Mouse (Mus musculus) liver, embryonic 14.5 days (tissue): ENCODE data around the gene Hopx. TPM values are rescaled to one million over a fixed set of nuclear protein-coding genes. Genes with fewer than 3 reads are reported as not detected.

Experiments
- ATAC-seq: fragments of 200-750 bp; cut with Nextera tagmentation; 2 replicates; pipeline ENCODE4 v1.8.0; 2017; ENCODE audit warnings: moderate number of reproducible peaks, mild to moderate bottlenecking, moderate library complexity; ENCODE audit not compliant: insufficient read depth
- DNase-seq, 3 experiments: peaks; one replicate each; pipeline ENCODE4 v3.0.0-alpha.2; 2012 to 2013; ENCODE audit warnings: low read depth in 3 of 3, low spot score in 3 of 3
- H3K27ac ChIP-seq: fragments of 300-500 bp; sonication (generic); 2 replicates; pipeline ENCODE4 v1.5.1; 2014; ENCODE audit warnings: moderate library complexity, mild to moderate bottlenecking, control low read depth, inconsistent platforms
- H3K27me3 ChIP-seq: fragments of 300-500 bp; sonication (generic); 2 replicates; pipeline ENCODE4 v1.6.1; 2014; ENCODE audit warnings: mild to moderate bottlenecking, low read length, moderate library complexity; ENCODE audit not compliant: control insufficient read depth, insufficient read depth
- H3K36me3 ChIP-seq: fragments of 300-500 bp; sonication (generic); replicated peaks from 2 replicates; pipeline ENCODE4 v1.6.1; 2014; ENCODE audit warnings: low read depth; ENCODE audit not compliant: control insufficient read depth, insufficient read depth
- H3K4me1 ChIP-seq, 2 experiments: fragments of 200-500 bp in 1 of 2; fragments of 300-500 bp in 1 of 2; sonication (generic) in 1 of 2; replicated peaks; 2 replicates each; pipeline ENCODE4 v1.6.1; 2012 to 2014; ENCODE audit warnings: antibody characterized with exemption in 1 of 2, inconsistent platforms in 1 of 2, low read length in 1 of 2; ENCODE audit not compliant: control insufficient read depth in 2 of 2, insufficient read depth in 2 of 2
- H3K4me2 ChIP-seq: fragments of 300-500 bp; sonication (generic); 2 replicates; pipeline ENCODE4 v1.6.1; 2014; ENCODE audit warnings: low read depth, mild to moderate bottlenecking, control low read depth, moderate library complexity
- H3K4me3 ChIP-seq, 2 experiments: fragments of 200-500 bp in 1 of 2; fragments of 300-500 bp in 1 of 2; sonication (generic) in 1 of 2; 2 replicates each; pipeline ENCODE4 v1.5.1; 2012 to 2014; ENCODE audit warnings: low read depth in 2 of 2, low read length in 2 of 2, mild to moderate bottlenecking in 2 of 2, control low read depth in 1 of 2, inconsistent platforms in 1 of 2, moderate library complexity in 1 of 2; ENCODE audit not compliant: insufficient read depth in 1 of 2
- H3K9ac ChIP-seq: fragments of 300-500 bp; sonication (generic); replicated peaks from 2 replicates; pipeline ENCODE4 v1.6.1; 2014; ENCODE audit warnings: mild to moderate bottlenecking, control low read depth, moderate library complexity
- H3K9me3 ChIP-seq: fragments of 300-500 bp; sonication (generic); 2 replicates; pipeline ENCODE4 v1.6.1; 2016; ENCODE audit warnings: low read length, mixed read lengths; ENCODE audit not compliant: control insufficient read depth
- CTCF ChIP-seq: IDR thresholded peaks from 2 replicates; pipeline ENCODE4 v1.5.1; 2016; ENCODE audit warnings: antibody characterized with exemption, low read depth, control low read depth
- EP300 ChIP-seq: IDR thresholded peaks from 2 replicates; pipeline ENCODE4 v1.6.1; 2016; ENCODE audit warnings: antibody characterized with exemption, low read depth
- WGBS: fragments of 180-500 bp; shearing (Covaris S2); extraction: QIAGEN DNeasy Blood & Tissue Kit; methylation state at CpG from one replicate; pipeline ENCODE4 v1.1.7; 2014; ENCODE audit not compliant: insufficient replicate concordance; 5-methylcytosine and 5-hydroxymethylcytosine counted together
- polyA plus RNA-seq, 2 experiments: library from polyadenylated mRNA; depleted of rRNA in 1 of 2; stranded (reverse) in 1 of 2; unstranded in 1 of 2; fragments of >200 nt; fragmentation: Nextera tagmentation in 1 of 2; extraction: Ambion mirVana in 1 of 2; gene quantifications; 2 replicates each; pipeline versions ENCODE4 v1.2.1 to v1.2.3; 2012 to 2014

Gene Hopx
- 0.51 and 0.74 TPM in 2 replicates for polyA plus RNA-seq (2012; rRNA removed)
- 0.19 TPM in 1 of 2 replicates, not detected in the other for polyA plus RNA-seq (2014; fragmentation: Nextera tagmentation; extraction: Ambion mirVana)

DNA sequence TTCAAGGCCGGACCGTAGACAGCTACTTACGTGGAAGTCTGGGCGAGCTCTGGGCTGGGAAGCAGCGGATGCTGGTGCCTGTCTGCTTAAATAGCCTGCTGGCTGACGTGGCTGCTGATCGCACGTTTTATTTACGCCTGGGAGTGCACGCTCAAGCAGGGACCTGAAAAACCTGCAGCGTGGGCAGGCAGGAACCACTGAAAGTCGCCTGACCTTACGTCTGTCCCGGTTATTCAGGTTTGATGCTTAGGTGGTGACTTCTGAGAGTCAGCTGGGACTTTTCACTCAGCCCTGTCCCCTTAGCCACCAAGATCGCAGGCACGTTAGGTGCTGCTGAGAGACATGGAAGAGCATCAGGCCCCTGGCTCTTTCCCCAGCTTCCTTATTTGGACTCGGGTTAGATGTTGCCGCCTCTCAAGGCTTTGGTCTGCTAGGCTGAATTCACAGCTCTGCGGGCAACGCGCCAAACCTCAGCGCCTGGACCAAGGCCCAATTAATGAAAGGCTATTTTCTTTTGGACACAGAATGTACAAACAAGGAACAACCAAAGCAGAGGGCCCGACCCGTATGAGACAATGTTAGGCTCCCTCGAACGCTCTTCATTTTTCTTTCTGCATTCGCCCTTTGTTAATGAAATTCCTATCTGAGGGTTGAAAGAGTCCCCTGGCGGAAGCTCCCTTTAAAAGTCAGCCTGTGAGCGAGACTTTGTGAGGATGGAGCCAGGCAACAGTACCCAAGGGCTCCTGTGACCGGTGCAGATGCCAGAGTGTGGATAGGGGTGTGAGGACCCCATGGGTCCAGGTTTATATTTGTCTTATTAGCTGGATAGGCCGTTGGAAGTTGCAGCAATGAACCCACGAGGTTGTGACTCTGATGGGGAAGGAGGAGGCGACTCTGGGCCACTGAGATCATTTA lies at the start of gene Hopx:
Hopx (minus strand) TSS at position 305 of the 915 bp plus-strand sequence.
- Histone ChIP-seq H3K9ac (no peak within 1 kb of the TSS), H3K4me2 (no peak within 1 kb of the TSS), H3K4me1 (peaks cover 13% of the 10 kb centered on the region in 2 experiments), H3K4me3 (no peak within 1 kb of the TSS), H3K9me3 (no peaks in the 10 kb centered on the region), H3K36me3 (no peaks in the 10 kb centered on the region), H3K27ac (no peak within 1 kb of the TSS), H3K27me3 (no peaks in the 10 kb centered on the region)
- WGBS = 53% methylated on average over 33 of the region's 33 CpGs
- DNase-seq = no peak
- TF ChIP-seq CTCF = no peak
- no peak for TF ChIP-seq EP300
- no peak for ATAC-seq

- no peaks in the 10 kb centered on the region for H3K4me1 ChIP-seq
- WGBS = 65% methylated on average over 7 of the region's 7 CpGs
These were observed 48.7 kb upstream of the Hopx start for GRCm38 (mm10) chr5:77163597-77163996.

DNA sequence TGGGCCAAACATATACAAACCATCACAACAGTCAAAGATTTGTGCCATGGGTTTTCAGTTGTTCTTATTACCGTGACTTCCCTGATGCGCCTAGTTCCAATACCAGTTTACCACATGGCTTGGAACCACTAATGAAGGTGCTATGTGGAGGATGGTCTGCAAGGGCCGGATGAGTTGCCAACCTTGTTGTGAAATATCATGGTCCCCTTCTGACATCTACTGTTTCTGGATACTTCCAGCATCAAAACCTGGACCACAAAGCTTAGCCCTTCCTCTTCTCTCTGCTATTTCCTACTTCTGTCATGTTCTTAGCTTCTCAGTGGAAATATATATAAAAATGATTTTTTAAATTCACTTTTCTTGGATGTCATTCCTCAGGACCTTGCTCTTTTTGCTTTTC lies 47.6 kb upstream of the Hopx start:
- TF ChIP-seq CTCF = no peak
- no peak for TF ChIP-seq EP300
- ATAC-seq = no peak

More at GRCm38 (mm10) chr5:77163597-77163996, 48.7 kb upstream of the Hopx start:
- H3K4me3 ChIP-seq = no peak overlapping the region
- no peak overlapping the region for H3K9ac ChIP-seq
- ATAC-seq (no peak), DNase-seq (no peak)
- TF ChIP-seq CTCF = no peak
- TF ChIP-seq EP300 = no peak
- no peak overlapping the region for H3K4me2 ChIP-seq
- no peaks in the 10 kb centered on the region for H3K27me3 ChIP-seq
- no peaks in the 10 kb centered on the region for H3K9me3 ChIP-seq
- no peak overlapping the region for H3K27ac ChIP-seq
- no peaks in the 10 kb centered on the region for H3K36me3 ChIP-seq

DNA sequence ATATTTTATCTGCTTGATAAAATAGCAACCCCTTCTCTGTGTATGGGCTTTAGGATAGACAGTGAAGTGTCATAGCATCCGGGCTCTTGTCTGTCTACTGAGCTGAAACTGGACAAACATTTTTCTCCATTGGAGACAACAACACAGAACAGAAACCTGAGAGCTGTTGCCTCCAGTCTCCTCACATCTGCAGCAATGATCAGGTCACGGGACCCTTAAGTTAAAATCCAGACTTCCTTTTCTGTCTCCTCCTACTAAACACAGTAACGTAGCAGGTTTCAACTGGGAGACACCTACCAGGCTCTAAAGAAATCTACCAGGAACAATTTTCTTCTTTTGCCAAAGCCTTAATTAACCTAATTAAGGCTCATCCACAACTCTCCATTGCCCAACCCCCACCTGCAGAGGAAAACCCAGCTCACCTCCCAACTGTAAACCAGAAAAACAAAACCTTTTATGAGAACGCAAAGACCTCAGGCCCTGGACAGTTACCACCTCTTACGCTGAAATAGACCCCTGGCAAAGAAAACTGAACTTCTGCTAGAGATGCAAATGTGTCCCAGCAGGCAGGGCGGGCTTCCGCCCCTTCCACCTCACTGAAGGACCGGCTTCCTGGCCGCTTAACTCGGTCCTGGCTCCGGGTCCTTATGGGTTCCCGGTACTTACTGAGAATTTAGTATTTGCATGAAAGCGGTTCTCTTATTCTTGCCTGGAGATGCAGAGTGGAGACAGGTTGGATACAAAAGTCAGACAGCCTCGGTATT lies 43.0 kb upstream of the Hopx start:
- no peak overlapping the region for H3K9ac ChIP-seq
- ATAC-seq (no peak), DNase-seq (no peak)
- no peaks in the 10 kb centered on the region for H3K27me3 ChIP-seq
- TF ChIP-seq CTCF (no peak), EP300 (no peak)
- H3K9me3 ChIP-seq = no peaks in the 10 kb centered on the region
- no peak overlapping the region for H3K27ac ChIP-seq
- H3K36me3 ChIP-seq = no peaks in the 10 kb centered on the region
- 0 out of 4 replicates have a peak, but pooled peaks cover 0 to 2% of the 10 kb centered on the region in 2 experiments for H3K4me1 ChIP-seq
- no peak overlapping the region for H3K4me2 ChIP-seq
- WGBS = 47% methylated on average over 14 of the region's 14 CpGs
- H3K4me3 ChIP-seq = no peak overlapping the region

More for the DNA sequence above, 47.6 kb upstream of the Hopx start:
- no peak overlapping the region for H3K9ac ChIP-seq
- no peaks in the 10 kb centered on the region for H3K27me3 ChIP-seq
- H3K9me3 ChIP-seq = no peaks in the 10 kb centered on the region
- no peak overlapping the region for H3K4me2 ChIP-seq
- no peaks in the 10 kb centered on the region for H3K36me3 ChIP-seq
- H3K4me3 ChIP-seq = no peak overlapping the region
- no peak for DNase-seq
- no peak overlapping the region for H3K27ac ChIP-seq
- H3K4me1 ChIP-seq = no peaks in the 10 kb centered on the region
- 69% methylated on average over 3 of the region's 3 CpGs for WGBS
